Mouse (Mus musculus): ENCODE measurements around the gene Mfsd2a. TPM values are rescaled to one million over a fixed set of nuclear protein-coding genes. Genes with fewer than 3 reads are reported as not detected.

Mfsd2a gene
- polyA plus RNA-seq, 1 experiment, result 44.7 TPM

- DNase-seq (ENCODE audit: low read depth), result no peak
- no peak for TF ChIP-seq CTCF (IDR thresholded peaks at IDR 0.05; ENCODE audit: borderline replicate concordance, extremely low read depth, insufficient read depth, insufficient read length)
- no peak for TF ChIP-seq POLR2A (IDR thresholded peaks at IDR 0.05; ENCODE audit: borderline replicate concordance, extremely low read depth, insufficient read depth, insufficient read length, poor library complexity, severe bottlenecking)
These were observed 57.3 kb downstream of the Mfsd2a start for GRCm38 (mm10) chr4:122903709-122904108.

DNA sequence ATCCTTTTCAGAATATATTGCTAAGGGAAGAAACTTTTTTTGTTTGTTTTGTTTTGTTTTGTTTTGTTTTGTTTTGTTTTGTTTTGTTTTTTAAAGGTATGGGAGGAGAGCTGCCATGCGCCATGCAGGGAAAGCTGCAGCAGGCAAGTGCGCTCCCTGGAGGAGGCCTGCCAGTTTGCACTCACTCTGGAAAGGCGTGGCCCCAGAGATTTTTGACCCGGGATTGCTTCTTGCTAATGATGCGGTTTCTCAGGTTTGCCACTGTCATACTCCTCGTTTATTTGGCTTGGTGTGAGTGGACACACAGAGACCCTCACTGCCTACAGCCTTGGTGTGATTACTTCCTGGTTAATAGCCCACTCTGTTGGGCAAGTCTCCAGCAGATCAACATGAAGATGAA, 58.8 kb downstream of the Mfsd2a start:
- DNase-seq (ENCODE audit: low read depth), result no peak
- TF ChIP-seq CTCF (IDR thresholded peaks at IDR 0.05; ENCODE audit: borderline replicate concordance, extremely low read depth, insufficient read depth, insufficient read length), result peak; percentile 29; the same call in 1 of the 2 replicates
- no peak for TF ChIP-seq POLR2A (IDR thresholded peaks at IDR 0.05; ENCODE audit: borderline replicate concordance, extremely low read depth, insufficient read depth, insufficient read length, poor library complexity, severe bottlenecking)

DNA sequence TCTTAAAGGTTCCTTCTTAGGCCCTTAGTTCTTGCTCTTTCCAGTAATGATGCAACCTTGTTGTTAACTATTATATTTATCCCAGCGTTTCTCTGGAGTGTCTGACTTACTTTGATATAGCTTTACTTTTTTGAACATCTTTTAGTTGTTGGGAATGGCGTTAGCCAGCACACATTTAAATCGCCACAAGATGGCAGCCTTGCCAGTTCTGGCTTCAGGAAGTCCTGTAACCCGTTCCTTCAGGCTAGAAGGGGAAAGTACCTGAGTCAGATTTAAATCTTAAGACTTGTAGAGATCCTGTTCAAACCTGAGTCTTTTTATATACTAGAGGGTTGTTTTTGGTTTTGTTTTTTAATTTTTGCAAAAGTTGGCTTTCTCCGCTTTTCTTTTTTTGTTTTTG, 62.7 kb downstream of the Mfsd2a start:
- DNase-seq (ENCODE audit: low read depth), result peak; percentile 87

GRCm38 (mm10) chr4:122897750-122898149, 63.2 kb downstream of the Mfsd2a start:
- TF ChIP-seq CTCF (IDR thresholded peaks at IDR 0.05; ENCODE audit: borderline replicate concordance, extremely low read depth, insufficient read depth, insufficient read length) (no peak), POLR2A (IDR thresholded peaks at IDR 0.05; ENCODE audit: borderline replicate concordance, extremely low read depth, insufficient read depth, insufficient read length, poor library complexity, severe bottlenecking) (no peak)
- no peak for DNase-seq (ENCODE audit: low read depth)

More for the DNA sequence above, 62.7 kb downstream of the Mfsd2a start:
- no peak for TF ChIP-seq POLR2A (IDR thresholded peaks at IDR 0.05; ENCODE audit: borderline replicate concordance, extremely low read depth, insufficient read depth, insufficient read length, poor library complexity, severe bottlenecking)
- TF ChIP-seq CTCF (IDR thresholded peaks at IDR 0.05; ENCODE audit: borderline replicate concordance, extremely low read depth, insufficient read depth, insufficient read length), result peak; percentile 81

Other genes starting within 250 kb of the Mfsd2a start
- 58.2 and 61.9 TPM in 2 replicates for gene Ppt1, start 124.9 kb downstream of the Mfsd2a start, polyA plus RNA-seq (2012; rRNA removed)
- gene Cap1, start 75.1 kb downstream of the Mfsd2a start, polyA plus RNA-seq (2012; rRNA removed), result 62.8 and 106 TPM in 2 replicates
- 85.4 and 95.3 TPM in 2 replicates for gene Mycl, start 34.5 kb upstream of the Mfsd2a start, polyA plus RNA-seq (2012; rRNA removed)
- 19.5 and 20.4 TPM in 2 replicates for gene Trit1, start 55.4 kb upstream of the Mfsd2a start, polyA plus RNA-seq (2012; rRNA removed)
- gene Bmp8b, start 144.0 kb upstream of the Mfsd2a start, polyA plus RNA-seq (2012; rRNA removed), result 0.59 and 0.75 TPM in 2 replicates
- gene Oxct2b, start 155.1 kb upstream of the Mfsd2a start, polyA plus RNA-seq (2012; rRNA removed), result 0.33 and 0.59 TPM in 2 replicates
- 34.8 and 40.2 TPM in 2 replicates for gene Ppie, start 178.8 kb upstream of the Mfsd2a start, polyA plus RNA-seq (2012; rRNA removed)
- gene Hpcal4, start 222.0 kb upstream of the Mfsd2a start, polyA plus RNA-seq (2012; rRNA removed), result 12.2 and 16.5 TPM in 2 replicates
- 0.22 TPM in 1 of 2 replicates, not detected in the other for gene Nt5c1a, start 240.3 kb upstream of the Mfsd2a start, polyA plus RNA-seq (2012; rRNA removed)

Measured in brain, embryonic 14.5 days (tissue).